Mouse (Mus musculus): ENCODE measurements around the gene Rhox4a2.
"Not testable (repeated sequence)": the region's sequence is repeated elsewhere in the genome, so short reads cannot be mapped to it uniquely, and the experiment has no call there.

Gene Rhox4a2

GRCm38 (mm10) chrX:37390548-37390947, at the start of gene Rhox4a2:
Rhox4a2 (plus strand) TSS chrX:37390848.
- not testable (repeated sequence) for DNase-seq

- DNase-seq, result not testable (repeated sequence)
These were observed 10.9 kb upstream of the Rhox4a2 start, which contains the start of gene Rhox3a2 for GRCm38 (mm10) chrX:37379728-37380127. Rhox3a2 (plus strand) TSS chrX:37380028.

GRCm38 (mm10) chrX:37411767-37412166, 21.1 kb downstream of the Rhox4a2 start, which contains the start of gene Rhox2b:
Rhox2b (plus strand) TSS chrX:37412067.
- not testable (repeated sequence) for DNase-seq

GRCm38 (mm10) chrX:37432194-37432593, 41.5 kb downstream of the Rhox4a2 start, which contains the start of gene Rhox4b:
Rhox4b (plus strand) TSS chrX:37432494.
- not testable (repeated sequence) for DNase-seq
